Mouse (Mus musculus) heart, postnatal 0 days (tissue): Measurements from ENCODE around the gene Abca8b.

ENCODE experiments used
- CTCF ChIP-seq: IDR thresholded peaks from 2 replicates; pipeline ENCODE4 v1.5.1; 2016; ENCODE audit warnings: antibody characterized with exemption, control low read depth, low read depth
- EP300 ChIP-seq: IDR thresholded peaks from 2 replicates; pipeline ENCODE4 v1.6.1; 2016; ENCODE audit warnings: antibody characterized with exemption, low read depth

DNA sequence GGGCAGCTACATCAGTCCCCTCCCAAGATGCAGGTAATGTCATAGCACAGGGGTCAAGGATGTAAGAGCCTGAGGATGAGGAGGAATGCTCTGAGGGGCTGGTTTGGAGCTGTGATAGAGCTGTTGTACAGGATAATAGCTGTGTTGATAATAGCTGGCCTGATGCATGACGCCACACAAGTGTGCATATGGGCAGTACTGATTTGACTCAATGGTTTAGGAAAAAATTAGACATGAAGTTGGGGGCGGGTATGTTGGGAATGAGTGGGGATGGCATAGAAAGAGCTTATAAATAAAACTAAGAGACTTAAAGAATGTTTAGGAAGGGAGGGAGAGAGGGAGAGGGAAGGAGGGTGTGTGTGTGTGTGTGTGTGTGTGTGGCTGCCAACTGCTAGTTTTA is 5.4 kb downstream of the Abca8b start:
- TF ChIP-seq CTCF: no peak
- no peak for TF ChIP-seq EP300
